Mouse (Mus musculus) heart, postnatal 10 days (tissue): ENCODE data around the gene Plekhg2. TPM values are rescaled to one million over a fixed set of nuclear protein-coding genes. Genes with fewer than 3 reads are reported as not detected.

Source experiments
- DNase-seq, 2 experiments: peaks; one replicate each; pipeline ENCODE4 v3.0.0; 2021
- intact Hi-C: fragments of 180-260 bp; cut with DNase I; formaldehyde crosslinking; loops from one replicate; pipeline ENCODE4 v1.15.1; 2025
- total RNA-seq, 2 experiments: library from RNA; stranded (reverse); gene quantifications; 2 replicates each; pipeline ENCODE4 v1.2.3; 2021

The Plekhg2 gene
- total RNA-seq, 2 experiments from 2014 or later, result 36.0 to 42.3 TPM

GRCm38 (mm10) chr7:28370977-28371513 lies 1.4 kb downstream of the Plekhg2 start:
- intact Hi-C loops, result loop anchor here (1.0 to 10.0 kb wide), 2 partner anchors 21 to 584 kb away; partner anchors contain the start of gene Rps16
- DNase-seq, result peak in 1 of 2 experiments; percentile 26

GRCm38 (mm10) chr7:28370051-28370450 lies 2.3 kb downstream of the Plekhg2 start:
- no peak for DNase-seq
- intact Hi-C loops, result loop anchor here (1.0 to 10.0 kb wide), 2 partner anchors 20 to 585 kb away; partner anchors contain the start of gene Rps16

GRCm38 (mm10) chr7:28368276-28368920 lies 4.0 kb downstream of the Plekhg2 start:
- intact Hi-C loops, result no loop called here
- DNase-seq, result no peak

DNA sequence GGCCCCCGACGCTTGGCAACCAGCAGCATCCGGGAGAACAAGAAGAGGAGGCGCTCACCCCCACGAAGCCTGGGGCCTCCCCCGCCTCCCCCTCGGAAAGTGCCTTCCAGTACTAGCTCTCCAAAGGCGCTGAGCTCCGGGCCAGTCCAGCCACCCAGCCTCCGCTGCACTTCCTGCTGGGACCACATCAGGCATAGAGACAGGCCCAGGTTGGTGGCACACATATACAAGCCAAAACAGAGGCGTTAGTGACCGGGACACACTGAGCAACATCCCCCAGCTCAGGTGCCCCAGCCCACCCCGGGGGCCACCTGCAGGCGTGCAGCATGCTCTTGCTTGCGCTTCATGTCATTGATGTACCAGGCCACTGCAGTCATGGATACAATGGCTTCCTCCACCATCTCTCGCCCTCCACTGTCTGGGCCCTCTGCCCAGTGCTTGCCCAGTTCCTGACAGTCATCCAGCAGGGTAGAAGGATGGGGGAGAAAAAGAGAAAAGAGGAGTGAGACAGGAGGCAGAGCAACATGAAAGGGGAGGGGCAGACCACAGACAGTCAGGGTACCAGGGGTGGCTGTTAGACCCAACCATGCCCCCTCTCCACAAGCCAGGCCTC lies 4.6 kb downstream of the Plekhg2 start:
- no peak for DNase-seq
- intact Hi-C loops, result no loop called here

- intact Hi-C loops, result no loop called here
Measured at GRCm38 (mm10) chr7:28362441-28363060, 9.8 kb downstream of the Plekhg2 start.

GRCm38 (mm10) chr7:28361647-28362341 lies 10.6 kb downstream of the Plekhg2 start:
- DNase-seq, result no peak

More at GRCm38 (mm10) chr7:28362441-28363060, 9.8 kb downstream of the Plekhg2 start:
- DNase-seq, result no peak

GRCm38 (mm10) chr7:28360291-28360690 lies 12.1 kb downstream of the Plekhg2 start:
- no peak for DNase-seq
- intact Hi-C loops, result no loop called here

More at GRCm38 (mm10) chr7:28361647-28362341, 10.6 kb downstream of the Plekhg2 start:
- intact Hi-C loops, result no loop called here

GRCm38 (mm10) chr7:28359854-28360253 lies 12.5 kb downstream of the Plekhg2 start:
- intact Hi-C loops, result no loop called here
- no peak for DNase-seq

DNA sequence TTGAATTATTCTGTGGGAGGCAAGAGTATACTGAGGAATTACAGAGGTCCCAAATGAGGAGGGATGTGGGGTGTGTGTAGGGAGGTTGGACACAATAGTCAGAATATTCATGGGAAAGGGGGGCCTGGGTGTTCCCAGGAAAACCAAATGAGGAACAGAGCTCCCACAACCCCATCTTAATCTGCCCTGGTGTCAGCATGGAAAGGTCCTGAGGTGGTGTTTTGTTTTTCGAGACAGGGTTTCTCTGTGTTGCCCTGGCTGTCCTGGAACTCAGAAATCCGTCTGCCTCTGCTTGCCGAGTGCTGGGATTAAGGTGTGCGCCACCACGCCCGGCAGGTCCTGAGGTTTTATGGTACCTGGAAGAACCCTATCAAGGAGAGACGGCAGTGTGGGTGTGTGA lies 14.0 kb downstream of the Plekhg2 start:
- intact Hi-C loops, result no loop called here
- no peak for DNase-seq

DNA sequence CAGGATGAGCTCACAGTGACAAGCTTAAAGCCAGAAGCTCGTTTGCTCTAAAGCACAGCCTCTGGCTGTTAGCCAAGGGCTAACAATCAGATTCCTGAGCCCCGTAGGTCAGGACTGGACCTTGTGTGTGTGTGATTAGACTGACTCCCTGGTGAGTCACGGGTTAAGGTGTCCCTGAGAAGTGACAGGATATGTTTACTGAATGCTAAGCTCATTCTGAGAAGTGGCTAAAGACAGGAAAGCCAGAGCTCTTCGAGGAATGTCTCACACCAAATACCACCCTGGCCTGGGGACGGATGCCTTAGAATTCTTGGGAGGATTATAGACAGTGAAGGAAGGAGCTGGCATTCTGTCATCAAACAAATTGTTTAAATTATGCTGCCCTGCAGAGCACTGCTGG lies 14.4 kb downstream of the Plekhg2 start:
- intact Hi-C loops, result no loop called here
- no peak for DNase-seq

DNA sequence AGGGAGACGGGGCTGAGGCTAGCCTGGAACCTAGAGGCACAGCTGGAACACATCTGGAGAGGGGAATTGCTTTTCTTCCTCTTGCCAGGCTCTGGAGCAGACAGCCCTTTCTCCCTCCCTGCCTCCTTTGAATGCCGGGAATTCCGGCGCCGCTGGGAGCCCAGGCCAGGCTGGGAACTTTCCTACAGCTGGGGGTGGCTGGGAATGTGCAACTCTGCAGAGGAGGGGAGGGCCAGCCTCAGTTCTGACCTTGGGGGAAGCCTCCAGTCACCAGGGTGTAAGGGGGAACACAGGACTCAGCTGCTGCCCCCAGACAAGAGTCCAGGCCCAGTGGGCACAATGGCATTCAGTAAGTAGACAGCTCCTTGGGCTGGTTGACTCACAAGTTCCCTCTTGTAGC lies 15.4 kb downstream of the Plekhg2 start:
- intact Hi-C loops, result no loop called here
- DNase-seq, result peak; percentile 80

- intact Hi-C loops, result no loop called here
- no peak for DNase-seq
Measured at GRCm38 (mm10) chr7:28355221-28355620, 17.2 kb downstream of the Plekhg2 start.

DNA sequence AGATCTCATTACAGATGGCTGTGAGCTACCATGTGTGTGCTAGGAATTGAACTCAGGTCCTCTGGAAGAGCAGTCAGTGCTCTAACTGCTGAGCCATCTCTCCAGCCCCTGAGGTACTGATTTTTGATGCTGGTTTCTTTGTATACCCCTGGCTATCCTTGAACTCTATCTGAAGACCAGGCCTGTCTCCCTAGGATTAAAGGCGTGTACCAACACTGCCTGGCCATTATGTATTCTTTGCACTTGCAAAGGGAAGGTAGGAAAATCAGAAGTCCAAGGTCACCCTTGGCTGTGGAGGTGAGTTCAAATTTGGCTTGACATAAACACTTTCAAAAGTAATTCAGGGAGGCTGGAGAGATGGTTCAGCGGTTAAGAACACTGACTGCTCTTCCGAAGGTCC lies 17.8 kb downstream of the Plekhg2 start:
- no peak for DNase-seq
- intact Hi-C loops, result no loop called here

- DNase-seq, result no peak
- intact Hi-C loops, result no loop called here
Measured at GRCm38 (mm10) chr7:28354113-28354581, 18.3 kb downstream of the Plekhg2 start.

DNA sequence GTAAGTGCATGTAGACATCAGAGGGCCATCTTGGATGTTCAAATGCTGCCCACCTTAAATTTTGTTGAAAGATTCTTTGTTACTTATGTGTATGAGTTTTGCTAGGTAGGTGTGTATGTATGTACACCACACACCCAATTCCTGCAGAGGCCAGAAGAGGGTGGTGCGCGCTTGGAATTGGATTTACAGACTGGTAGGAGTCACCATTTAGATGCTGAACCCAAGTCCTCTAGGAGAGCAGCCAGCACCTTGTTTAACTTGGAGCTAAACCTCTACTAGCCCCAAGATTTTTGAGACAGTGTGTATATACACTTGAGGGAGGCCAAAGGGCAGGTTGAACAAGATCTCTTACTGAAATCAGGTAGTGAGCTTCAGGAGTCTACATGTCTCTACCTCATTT lies 19.1 kb downstream of the Plekhg2 start:
- intact Hi-C loops, result no loop called here
- no peak for DNase-seq

- intact Hi-C loops, result no loop called here
- no peak for DNase-seq
Measured at GRCm38 (mm10) chr7:28351676-28352191, 20.7 kb downstream of the Plekhg2 start.

- peak; percentile 99 to 100 for DNase-seq
- intact Hi-C loops, result loop anchor here (1.0 kb wide), 1 partner anchor 20 kb away; no protein-coding TSS in a partner anchor
Measured at GRCm38 (mm10) chr7:28350155-28350883, 22.1 kb downstream of the Plekhg2 start, which contains the start of gene Rps16. TSS of gene Rps16 (plus strand) at chr7:28350652.

DNA sequence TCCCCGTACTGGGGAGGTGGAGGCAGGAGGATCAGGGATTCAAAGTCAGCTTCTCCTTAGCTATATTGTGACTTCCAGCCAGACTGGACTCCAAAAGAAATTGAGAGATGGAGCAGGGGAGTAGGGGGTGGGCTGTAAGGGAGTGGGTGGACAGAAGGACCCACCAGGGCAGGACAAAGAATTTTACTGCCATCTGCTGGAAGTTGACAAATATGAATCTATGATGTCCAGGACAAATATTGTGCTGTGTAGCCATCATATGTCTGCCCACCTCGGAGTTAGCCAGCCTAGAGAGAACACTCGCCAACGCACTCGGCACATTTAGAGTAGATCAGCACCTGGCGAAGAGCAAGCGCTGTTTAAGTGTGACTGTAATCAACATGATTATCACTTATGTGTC lies 23.8 kb downstream of the Plekhg2 start:
- intact Hi-C loops, result no loop called here
- DNase-seq, result no peak

DNA sequence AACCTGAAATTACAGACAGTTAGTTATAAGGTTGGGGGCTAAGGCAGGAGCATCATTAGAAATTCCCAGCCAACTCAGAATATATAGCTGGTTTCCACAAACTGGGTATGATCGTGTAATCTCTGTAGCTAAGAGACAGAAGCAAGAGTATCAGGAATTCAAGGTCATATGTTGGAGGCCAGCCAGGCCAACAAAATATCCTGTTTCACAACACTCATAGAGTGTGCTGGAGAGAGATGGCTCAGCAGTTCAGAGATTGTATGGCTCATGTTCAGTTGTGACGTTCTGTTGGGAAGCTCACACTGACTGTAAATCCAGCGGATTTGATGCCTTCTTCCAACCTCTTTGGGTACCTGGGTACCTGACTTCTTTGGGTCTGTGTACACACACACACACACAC lies 24.7 kb downstream of the Plekhg2 start:
- DNase-seq, result no peak
- intact Hi-C loops, result no loop called here

DNA sequence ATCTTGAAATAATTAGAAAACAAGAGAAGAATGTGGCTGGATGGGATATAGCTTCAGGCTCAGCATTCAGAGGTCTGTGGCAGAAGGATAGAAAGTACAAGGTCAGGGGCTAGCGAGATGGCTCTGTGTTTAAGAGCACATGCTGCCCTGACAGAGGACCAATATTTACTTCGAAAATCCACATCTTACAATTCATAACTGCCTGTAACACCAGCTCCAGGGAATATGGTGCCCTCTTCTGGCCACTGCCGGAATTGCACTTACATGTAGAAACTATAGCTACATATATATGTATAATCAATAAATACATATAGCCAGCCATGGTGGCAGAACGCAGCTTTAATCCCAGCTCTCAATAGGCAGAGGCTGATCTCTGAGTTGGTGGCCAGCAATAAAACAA lies 27.8 kb downstream of the Plekhg2 start:
- intact Hi-C loops, result no loop called here
- peak; percentile 48 to 73 for DNase-seq
